Mouse (Mus musculus): ENCODE data around the gene Ncln.

GRCm38 (mm10) chr10:81469253-81469652 lies 26.9 kb downstream of the Ncln start:
- TF ChIP-seq CTCF (IDR thresholded peaks at IDR 0.05; ENCODE audit: low read depth, low read length) (no peak), GATA1 (IDR thresholded peaks at IDR 0.05; ENCODE audit: borderline replicate concordance, low read length) (no peak)
